Mouse (Mus musculus) bone marrow macrophage, adult 2 months (primary cell): ENCODE results near the gene Pdgfb.

Source experiments
- CTCF ChIP-seq: IDR thresholded peaks from 2 replicates; pipeline ENCODE4 v1.5.1; 2012; ENCODE audit warnings: low read depth, mild to moderate bottlenecking, low read length, moderate library complexity
- POLR2A ChIP-seq: IDR thresholded peaks from 2 replicates; pipeline ENCODE4 v1.6.1; 2012; ENCODE audit warnings: mild to moderate bottlenecking, low read depth, low read length, borderline replicate concordance

DNA sequence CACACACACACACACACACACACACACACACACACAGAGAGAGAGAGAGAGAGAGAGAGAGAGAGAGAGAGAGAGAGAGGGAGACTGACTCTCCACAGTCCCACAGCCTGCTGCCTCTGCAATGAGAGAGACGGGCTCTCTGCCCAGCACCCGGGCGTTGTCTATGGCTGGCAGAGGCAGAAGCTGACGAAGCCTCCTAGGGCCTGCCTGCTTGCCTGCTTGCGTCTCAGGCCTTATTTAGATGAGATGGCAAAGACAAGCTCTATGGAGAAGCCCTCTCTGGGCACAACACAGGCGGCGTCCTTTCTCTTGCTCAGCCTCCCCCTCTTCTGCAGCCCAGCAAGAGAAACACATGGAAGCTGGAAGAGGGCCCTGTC, 4.6 kb downstream of the Pdgfb start:
- TF ChIP-seq CTCF, result no peak
- TF ChIP-seq POLR2A, result no peak
